Mouse (Mus musculus) MEL (cell line): ENCODE data around the gene Tnfaip3.

Experiments used
- CTCF ChIP-seq, 3 experiments: IDR thresholded peaks in 2 of 3; conservative IDR thresholded peaks in 1 of 3; 2 replicates each; pipeline ENCODE4 v1.5.1; 2011 to 2012; ENCODE audit warnings: low read length in 3 of 3, low read depth in 2 of 3, mild to moderate bottlenecking in 2 of 3, improper control_type of control experiment in 1 of 3, inconsistent platforms in 1 of 3, mixed read lengths in 1 of 3, moderate library complexity in 1 of 3; ENCODE audit not compliant: control insufficient read depth in 1 of 3, insufficient read depth in 1 of 3, poor library complexity in 1 of 3, severe bottlenecking in 1 of 3
- GABPA ChIP-seq: IDR thresholded peaks from 2 replicates; pipeline ENCODE4 v1.6.1; 2012; ENCODE audit warnings: low read depth, mild to moderate bottlenecking, inconsistent platforms, low read length, improper control_type of control experiment, moderate library complexity
- ZNF384 ChIP-seq: IDR thresholded peaks from 2 replicates; pipeline ENCODE4 v1.6.1; 2012; ENCODE audit warnings: low read depth, mild to moderate bottlenecking, inconsistent platforms, low read length, improper control_type of control experiment

DNA sequence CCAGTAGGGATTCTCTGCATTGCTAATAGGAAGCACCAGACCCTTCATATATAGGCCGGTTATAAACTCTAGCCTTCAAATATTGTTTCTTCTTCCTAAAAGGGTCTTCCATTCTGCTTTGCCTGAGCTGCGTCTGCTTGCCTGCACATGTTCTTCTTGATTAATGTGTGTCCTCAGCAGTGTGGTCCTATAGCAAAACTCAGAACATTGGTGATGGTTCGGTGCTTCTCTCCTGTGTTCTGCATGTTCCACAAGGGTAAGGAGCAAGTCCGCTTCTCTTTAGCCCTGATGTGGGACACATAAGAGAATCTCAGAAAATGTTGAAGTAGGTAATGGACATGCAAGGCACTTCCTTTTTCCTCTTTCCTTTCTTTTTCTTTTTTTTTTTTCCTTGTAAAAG is 47.8 kb upstream of the Tnfaip3 start:
- TF ChIP-seq ZNF384 (no peak), CTCF (IDR thresholded peaks at IDR 0.05 in 2 of 3, conservative IDR thresholded peaks at IDR 0.05 in 1 of 3; ENCODE audit: control insufficient read depth in 1 of 3, insufficient read depth in 1 of 3, low read depth in 2 of 3, low read length in 3 of 3, poor library complexity in 1 of 3, severe bottlenecking in 1 of 3) (no peak), GABPA (no peak)
